Mouse (Mus musculus): Measurements from ENCODE around the gene Stard13. TPM values are rescaled to one million over a fixed set of nuclear protein-coding genes. Genes with fewer than 3 reads are reported as not detected.

The Stard13 gene
- polyA plus RNA-seq, 1 experiment from 2014 or later, result 2.4 TPM

- no peaks in the 10 kb centered on the region for H3K4me1 ChIP-seq
- ATAC-seq, result no peak
- no peaks in the 10 kb centered on the region for H3K27me3 ChIP-seq
- no peak overlapping the region for H3K4me3 ChIP-seq
- no peak overlapping the region for H3K27ac ChIP-seq
- WGBS, result 93% methylated on average over 14 of the region's 14 CpGs
- H3K36me3 ChIP-seq (ENCODE audit: poor library complexity, severe bottlenecking), result no peaks in the 10 kb centered on the region
- H3K4me2 ChIP-seq, result no peak overlapping the region
- H3K9ac ChIP-seq, result no peak overlapping the region
- H3K9me3 ChIP-seq (replicated peaks), result no peaks in the 10 kb centered on the region
Measured at GRCm38 (mm10) chr5:151133744-151134143, 99.9 kb downstream of the Stard13 start.

GRCm38 (mm10) chr5:151129762-151130161 is 103.9 kb downstream of the Stard13 start:
- no peaks in the 10 kb centered on the region for H3K4me1 ChIP-seq
- H3K9ac ChIP-seq, result no peak overlapping the region
- no peak overlapping the region for H3K4me2 ChIP-seq
- no peaks in the 10 kb centered on the region for H3K36me3 ChIP-seq (ENCODE audit: poor library complexity, severe bottlenecking)
- H3K9me3 ChIP-seq (replicated peaks), result no peaks in the 10 kb centered on the region
- no peak overlapping the region for H3K27ac ChIP-seq
- no peaks in the 10 kb centered on the region for H3K27me3 ChIP-seq
- WGBS, result 87% methylated on average over 2 of the region's 2 CpGs
- ATAC-seq, result no peak
- H3K4me3 ChIP-seq, result no peak overlapping the region

GRCm38 (mm10) chr5:151127298-151127717 is 106.3 kb downstream of the Stard13 start:
- Histone ChIP-seq H3K9ac (no peak overlapping the region), H3K4me2 (no peak overlapping the region)
- ATAC-seq, result no peak

GRCm38 (mm10) chr5:151126608-151127005 is 107.0 kb downstream of the Stard13 start:
- WGBS, result 80% methylated on average over 10 of the region's 10 CpGs
- Histone ChIP-seq H3K9me3 (replicated peaks) (no peaks in the 10 kb centered on the region), H3K27ac (no peak overlapping the region), H3K4me1 (no peaks in the 10 kb centered on the region), H3K9ac (no peak overlapping the region), H3K36me3 (ENCODE audit: poor library complexity, severe bottlenecking) (no peaks in the 10 kb centered on the region), H3K4me2 (no peak overlapping the region), H3K4me3 (no peak overlapping the region), H3K27me3 (no peaks in the 10 kb centered on the region)
- ATAC-seq, result no peak

More at GRCm38 (mm10) chr5:151127298-151127717, 106.3 kb downstream of the Stard13 start:
- Histone ChIP-seq H3K36me3 (ENCODE audit: poor library complexity, severe bottlenecking) (no peaks in the 10 kb centered on the region), H3K27me3 (no peaks in the 10 kb centered on the region), H3K4me1 (no peaks in the 10 kb centered on the region), H3K4me3 (no peak overlapping the region), H3K9me3 (replicated peaks) (no peaks in the 10 kb centered on the region), H3K27ac (no peak overlapping the region)
- WGBS, result 56% methylated on average over 6 of the region's 6 CpGs

- Histone ChIP-seq H3K4me1 (no peaks in the 10 kb centered on the region), H3K36me3 (ENCODE audit: poor library complexity, severe bottlenecking) (no peaks in the 10 kb centered on the region), H3K27me3 (no peaks in the 10 kb centered on the region), H3K4me2 (no peak overlapping the region), H3K9ac (no peak overlapping the region), H3K27ac (no peak overlapping the region), H3K9me3 (replicated peaks) (no peaks in the 10 kb centered on the region), H3K4me3 (no peak overlapping the region)
- WGBS, result 83% methylated on average over 6 of the region's 6 CpGs
- no peak for ATAC-seq
Measured at GRCm38 (mm10) chr5:151125985-151126607, 107.5 kb downstream of the Stard13 start.

GRCm38 (mm10) chr5:151117846-151118245 is 115.8 kb downstream of the Stard13 start:
- 85% methylated on average over 2 of the region's 2 CpGs for WGBS
- H3K9ac ChIP-seq, result no peak overlapping the region
- H3K27me3 ChIP-seq, result no peaks in the 10 kb centered on the region
- H3K36me3 ChIP-seq (ENCODE audit: poor library complexity, severe bottlenecking), result no peaks in the 10 kb centered on the region
- no peak for ATAC-seq
- H3K4me1 ChIP-seq, result no peaks in the 10 kb centered on the region
- no peaks in the 10 kb centered on the region for H3K9me3 ChIP-seq (replicated peaks)
- no peak overlapping the region for H3K27ac ChIP-seq
- H3K4me2 ChIP-seq, result no peak overlapping the region
- H3K4me3 ChIP-seq, result no peak overlapping the region

GRCm38 (mm10) chr5:151116192-151116887 is 117.3 kb downstream of the Stard13 start:
- Histone ChIP-seq H3K36me3 (ENCODE audit: poor library complexity, severe bottlenecking) (no peaks in the 10 kb centered on the region), H3K4me3 (no peak overlapping the region), H3K27me3 (no peaks in the 10 kb centered on the region), H3K4me2 (no peak overlapping the region), H3K9ac (no peak overlapping the region), H3K9me3 (replicated peaks) (no peaks in the 10 kb centered on the region), H3K4me1 (no peaks in the 10 kb centered on the region), H3K27ac (no peak overlapping the region)
- no peak for ATAC-seq
- WGBS, result 89% methylated on average over 5 of the region's 5 CpGs

GRCm38 (mm10) chr5:151112743-151113142 is 120.9 kb downstream of the Stard13 start:
- Histone ChIP-seq H3K36me3 (ENCODE audit: poor library complexity, severe bottlenecking) (no peaks in the 10 kb centered on the region), H3K27me3 (no peaks in the 10 kb centered on the region), H3K4me1 (no peaks in the 10 kb centered on the region), H3K4me3 (no peak overlapping the region), H3K9ac (no peak overlapping the region), H3K4me2 (no peak overlapping the region), H3K9me3 (replicated peaks) (no peaks in the 10 kb centered on the region), H3K27ac (no peak overlapping the region)
- 93% methylated on average over 9 of the region's 9 CpGs for WGBS
- ATAC-seq, result no peak

GRCm38 (mm10) chr5:151111080-151111871 is 122.4 kb downstream of the Stard13 start:
- Histone ChIP-seq H3K9me3 (replicated peaks) (no peaks in the 10 kb centered on the region), H3K9ac (no peak overlapping the region), H3K4me1 (no peaks in the 10 kb centered on the region), H3K27me3 (no peaks in the 10 kb centered on the region), H3K4me2 (no peak overlapping the region), H3K27ac (no peak overlapping the region), H3K4me3 (no peak overlapping the region), H3K36me3 (ENCODE audit: poor library complexity, severe bottlenecking) (no peaks in the 10 kb centered on the region)
- 90% methylated on average over 7 of the region's 7 CpGs for WGBS
- ATAC-seq, result no peak

GRCm38 (mm10) chr5:151110461-151110908 is 123.2 kb downstream of the Stard13 start:
- ATAC-seq, result no peak
- Histone ChIP-seq H3K4me1 (no peaks in the 10 kb centered on the region), H3K4me3 (no peak overlapping the region), H3K36me3 (ENCODE audit: poor library complexity, severe bottlenecking) (no peaks in the 10 kb centered on the region), H3K27me3 (no peaks in the 10 kb centered on the region), H3K9me3 (replicated peaks) (no peaks in the 10 kb centered on the region), H3K27ac (no peak overlapping the region), H3K4me2 (no peak overlapping the region), H3K9ac (no peak overlapping the region)
- 28% methylated on average over 6 of the region's 6 CpGs for WGBS

GRCm38 (mm10) chr5:151109822-151110221 is 123.8 kb downstream of the Stard13 start:
- H3K27me3 ChIP-seq, result no peaks in the 10 kb centered on the region
- no peaks in the 10 kb centered on the region for H3K36me3 ChIP-seq (ENCODE audit: poor library complexity, severe bottlenecking)
- no peak overlapping the region for H3K27ac ChIP-seq
- H3K9ac ChIP-seq, result no peak overlapping the region
- 79% methylated on average over 2 of the region's 2 CpGs for WGBS
- H3K4me2 ChIP-seq, result no peak overlapping the region
- H3K9me3 ChIP-seq (replicated peaks), result no peaks in the 10 kb centered on the region
- no peak for ATAC-seq
- H3K4me1 ChIP-seq, result no peaks in the 10 kb centered on the region
- no peak overlapping the region for H3K4me3 ChIP-seq

GRCm38 (mm10) chr5:151108955-151109354 is 124.7 kb downstream of the Stard13 start:
- Histone ChIP-seq H3K4me3 (no peak overlapping the region), H3K27me3 (no peaks in the 10 kb centered on the region), H3K4me1 (no peaks in the 10 kb centered on the region), H3K4me2 (no peak overlapping the region), H3K27ac (no peak overlapping the region), H3K36me3 (ENCODE audit: poor library complexity, severe bottlenecking) (no peaks in the 10 kb centered on the region), H3K9me3 (replicated peaks) (no peaks in the 10 kb centered on the region), H3K9ac (no peak overlapping the region)
- no peak for ATAC-seq
- 91% methylated on average over 7 of the region's 7 CpGs for WGBS

Data from forebrain, embryonic 13.5 days (tissue).